14 mouse cellular contexts compared by ENCODE assay signal in genomic region chr17:26563476-26563875, GRCm38 (mm10). TPM values are rescaled to one million over a fixed set of nuclear protein-coding genes. Genes with fewer than 3 reads are reported as not detected.
A peak's percentile ranks its signal among the peaks of the same experiment; 100 is the strongest.
DNase-seq lines count a peak whose midpoint lies in the region; ATAC-seq lines count a peak whose summit lies in the region.
"Had no signal": no experiment of that assay in that cellular context is flagged by ENCODE, and none has a peak within 500 bp of the region (broad histone marks: within the 10 kb centered on the region; RNA-seq: fewer than 3 reads in every experiment).

No protein-coding gene starts in this region.

- H3K36me3 ChIP-seq in liver, embryonic 13.5 days = peaks cover 36% of the 10 kb centered on the region
- peaks cover 11% of the 10 kb centered on the region for H3K36me3 ChIP-seq in stomach, embryonic 15.5 days

- intact Hi-C loops in heart, postnatal 25 days (cut with DNase I) = no loop called here

- no peak for ATAC-seq in liver, embryonic 13.5 days (ENCODE audit: low read depth)
- no peak for ATAC-seq in stomach, embryonic 15.5 days (ENCODE audit: insufficient read depth, low FRiP score, low read depth)
- ATAC-seq: activated CD4-positive, CD25-positive, alpha-beta regulatory T cell, adult 4 months; CD4-positive, CD25-positive, alpha-beta regulatory T cell, adult 4 months had no signal

- 0 out of 2 replicates have a peak, but pooled peaks cover 3% of the 10 kb centered on the region for H3K9me3 ChIP-seq in liver, embryonic 13.5 days (replicated peaks)
- no peaks in the 10 kb centered on the region for H3K9me3 ChIP-seq in stomach, embryonic 15.5 days

- 0 out of 2 replicates have a peak overlapping the region, but pooled peaks have one; percentile 79 for H3K9ac ChIP-seq in liver, embryonic 13.5 days
- H3K9ac ChIP-seq in stomach, embryonic 15.5 days = no peak overlapping the region
- H3K9ac ChIP-seq: liver, embryonic 14.5 days had no signal

- H3K27me3 ChIP-seq in liver, embryonic 13.5 days = no peaks in the 10 kb centered on the region
- no peaks in the 10 kb centered on the region for H3K27me3 ChIP-seq in stomach, embryonic 15.5 days (replicated peaks)

- no peak overlapping the region for H3K27ac ChIP-seq in liver, embryonic 13.5 days
- no peak overlapping the region for H3K27ac ChIP-seq in stomach, embryonic 15.5 days
- H3K27ac ChIP-seq: liver, embryonic 14.5 days had no signal

- peaks cover 62% of the 10 kb centered on the region for H3K4me1 ChIP-seq in liver, embryonic 13.5 days (replicated peaks)
- peaks cover 37% of the 10 kb centered on the region for H3K4me1 ChIP-seq in stomach, embryonic 15.5 days

- no peak overlapping the region for H3K4me2 ChIP-seq in liver, embryonic 13.5 days
- peak overlapping the region; percentile 81 for H3K4me2 ChIP-seq in stomach, embryonic 15.5 days
- H3K4me2 ChIP-seq: midbrain, embryonic 11.5 days had no signal

- 83% methylated on average over 6 of the region's 6 CpGs for WGBS in liver, embryonic 13.5 days (ENCODE audit: insufficient replicate concordance)
- WGBS in stomach, embryonic 15.5 days = 72% methylated on average over 6 of the region's 6 CpGs

- peak; percentile 86 for DNase-seq in heart, adult 11 months
- DNase-seq in heart, postnatal 25 days (ENCODE audit: low spot score) = no peak
- no peak for DNase-seq in liver, embryonic 13.5 days
- no peak for DNase-seq in liver
- DNase-seq in cerebellum, postnatal 10 days = peak; percentile 48 to 57
- DNase-seq in kidney, adult 8-10 months = no peak
- DNase-seq: heart, adult 18-20 months; right cerebral cortex, postnatal 25 days; thymus, postnatal 25 days had no signal

- no peak overlapping the region for H3K4me3 ChIP-seq in liver, embryonic 13.5 days (replicated peaks)
- H3K4me3 ChIP-seq in stomach, embryonic 15.5 days (replicated peaks) = no peak overlapping the region

RNA-seq across cellular contexts. Expression of gene Dusp1, which starts 1.5 kb away (rescaled TPM):
- 10 to 100 TPM; 44.8 to 66.4 TPM for total RNA-seq in heart, postnatal 25 days (2021)
- polyA plus RNA-seq in liver, embryonic 13.5 days (2015; fragmentation: Nextera tagmentation; extraction: Ambion mirVana) = 22.2 and 27.8 TPM in 2 replicates
- 15.8 and 19.3 TPM in 2 replicates for polyA plus RNA-seq in stomach, embryonic 15.5 days (2015; fragmentation: Nextera tagmentation; extraction: Ambion mirVana)

RNA-seq across cellular contexts. Expression of gene Ergic1, which starts 2.2 kb away (rescaled TPM):
- 10 to 100 TPM; 54.2 to 58.4 TPM for total RNA-seq in heart, postnatal 25 days (2021)
- 35.2 and 37.0 TPM in 2 replicates for polyA plus RNA-seq in liver, embryonic 13.5 days (2015; fragmentation: Nextera tagmentation; extraction: Ambion mirVana)
- 106 and 113 TPM in 2 replicates for polyA plus RNA-seq in stomach, embryonic 15.5 days (2015; fragmentation: Nextera tagmentation; extraction: Ambion mirVana)

Comparison
In these comparisons a context has a peak if more than half of its experiments do, and no peak if none do; other contexts are left out.
1. DNase-seq: peak in heart, adult 11 months (single experiment) and cerebellum, postnatal 10 days (2 of 2); none in heart, postnatal 25 days (single experiment), liver, embryonic 13.5 days (single experiment), liver (single experiment) and kidney, adult 8-10 months (0 of 2).